In genomic region chr5:139129572-139130151, GRCm38 (mm10) we compare ENCODE assay signal across 8 mouse cellular contexts. TPM values are rescaled to one million over a fixed set of nuclear protein-coding genes. Genes with fewer than 3 reads are reported as not detected.
A peak's percentile ranks its signal among the peaks of the same experiment; 100 is the strongest.
DNase-seq lines count a peak whose midpoint lies in the region; ATAC-seq and TF ChIP-seq lines count a peak whose summit lies in the region.

No protein-coding gene starts in this region.

- H3K27me3 ChIP-seq in heart, embryonic 14.5 days (ENCODE audit: control insufficient read depth, insufficient read depth, low read length), result peaks cover 12% of the 10 kb centered on the region; the same call in 1 of the 2 replicates
- H3K27me3 ChIP-seq in lung, embryonic 16.5 days (ENCODE audit: control insufficient read depth, insufficient read depth, low read depth, low read length), result no peaks in the 10 kb centered on the region; the same call in 1 of the 2 replicates

- peak; percentile 44; the same call in 1 of the 2 replicates for TF ChIP-seq POLR2A in embryonic fibroblast, embryonic 13.5 days (IDR thresholded peaks at IDR 0.05; ENCODE audit: low read depth, low read length)

- H3K4me1 ChIP-seq in heart, embryonic 14.5 days (ENCODE audit: control insufficient read depth in 2 of 2, insufficient read depth in 2 of 2, low read length in 2 of 2), result peaks cover 2 to 5% of the 10 kb centered on the region in 2 experiments; a peak in 3 of 4 replicates
- H3K4me1 ChIP-seq in embryonic fibroblast, embryonic 13.5 days (ENCODE audit: control insufficient read depth, insufficient read depth, low read length), result no peaks in the 10 kb centered on the region
- H3K4me1 ChIP-seq in lung, embryonic 16.5 days (replicated peaks; ENCODE audit: control insufficient read depth, insufficient read depth, low read length), result peaks cover 8% of the 10 kb centered on the region

- 5% methylated on average over 33 of the region's 55 CpGs for WGBS in heart, embryonic 14.5 days
- WGBS in lung, embryonic 16.5 days, result 3% methylated on average over 48 of the region's 55 CpGs

- no peaks in the 10 kb centered on the region for H3K36me3 ChIP-seq in heart, embryonic 14.5 days (ENCODE audit: control insufficient read depth, insufficient read depth, low read length)
- no peaks in the 10 kb centered on the region for H3K36me3 ChIP-seq in lung, embryonic 16.5 days (ENCODE audit: control insufficient read depth, insufficient read depth, low read length)

- DNase-seq in heart, adult 9 months (ENCODE audit: low spot score in 2 of 2), result no peak
- DNase-seq in brain, adult 2 months (ENCODE audit: low read depth, low spot score), result peak; percentile 93
- peak; percentile 37 for DNase-seq in kidney, postnatal 10 days
- DNase-seq in right cerebral cortex, postnatal 4 days, result peak; percentile 58
- no peak for DNase-seq in thymus, postnatal 25 days

- peak overlapping the region; percentile 73 for H3K9ac ChIP-seq in heart, embryonic 14.5 days (ENCODE audit: low read length)
- H3K9ac ChIP-seq in lung, embryonic 16.5 days (ENCODE audit: low read length), result peak overlapping the region; percentile 77

- no peak for TF ChIP-seq CTCF in embryonic fibroblast, embryonic 13.5 days (IDR thresholded peaks at IDR 0.05; ENCODE audit: borderline replicate concordance, insufficient read depth, low read length)

- no peaks in the 10 kb centered on the region for H3K9me3 ChIP-seq in heart, embryonic 14.5 days (ENCODE audit: control insufficient read depth, low read length)
- no peaks in the 10 kb centered on the region for H3K9me3 ChIP-seq in lung, embryonic 16.5 days (ENCODE audit: control insufficient read depth, low read length)

- no peak overlapping the region for H3K27ac ChIP-seq in heart, embryonic 14.5 days (replicated peaks in 1 of 2; ENCODE audit: control insufficient read depth in 1 of 2, insufficient read depth in 1 of 2, low read depth in 2 of 2, low read length in 2 of 2)
- H3K27ac ChIP-seq in embryonic fibroblast, embryonic 13.5 days (ENCODE audit: insufficient read depth, low read length), result no peak overlapping the region
- H3K27ac ChIP-seq in lung, embryonic 16.5 days (ENCODE audit: low read length), result no peak overlapping the region

- H3K4me3 ChIP-seq in heart, embryonic 14.5 days (ENCODE audit: control insufficient read depth in 1 of 2, insufficient read depth in 1 of 2, low read depth in 1 of 2, low read length in 2 of 2), result peak overlapping the region; percentile 58 to 60
- H3K4me3 ChIP-seq in embryonic fibroblast, embryonic 13.5 days (ENCODE audit: insufficient read depth, low read length), result peak overlapping the region; percentile 23
- H3K4me3 ChIP-seq in lung, embryonic 16.5 days (ENCODE audit: low read length), result peak overlapping the region; percentile 64

- H3K4me2 ChIP-seq in heart, embryonic 14.5 days (ENCODE audit: low read length), result peak overlapping the region; percentile 90
- H3K4me2 ChIP-seq in lung, embryonic 16.5 days (ENCODE audit: low read depth, low read length), result peak overlapping the region; percentile 95

- 0 out of 2 replicates have a peak, but pooled peaks have one; percentile 29 for ATAC-seq in heart, embryonic 14.5 days (ENCODE audit: insufficient number of reproducible peaks, insufficient read depth, low FRiP score, low read depth)
- ATAC-seq in lung, embryonic 16.5 days (ENCODE audit: low read depth), result peak; percentile 75

RNA-seq across cellular contexts. Expression of gene Prkar1b, which starts 20.1 kb away (rescaled TPM):
- polyA plus RNA-seq in heart, embryonic 14.5 days (2014; fragmentation: Nextera tagmentation; extraction: Ambion mirVana), result 9.5 and 9.9 TPM in 2 replicates
- polyA plus RNA-seq in embryonic fibroblast, embryonic 13.5 days (2011; ENCODE audit: insufficient read length, low read depth, missing spikeins), result 20.4 and 31.4 TPM in 2 replicates
- 17.3 and 17.4 TPM in 2 replicates for polyA plus RNA-seq in lung, embryonic 16.5 days (2015; fragmentation: Nextera tagmentation; extraction: Ambion mirVana)

RNA-seq across cellular contexts. Expression of gene Dnaaf5, which starts 20.4 kb away (rescaled TPM):
- 6.4 and 6.5 TPM in 2 replicates for polyA plus RNA-seq in heart, embryonic 14.5 days (2014; fragmentation: Nextera tagmentation; extraction: Ambion mirVana)
- 8.5 and 10.2 TPM in 2 replicates for polyA plus RNA-seq in embryonic fibroblast, embryonic 13.5 days (2011; ENCODE audit: insufficient read length, low read depth, missing spikeins)
- polyA plus RNA-seq in lung, embryonic 16.5 days (2015; fragmentation: Nextera tagmentation; extraction: Ambion mirVana), result 4.8 and 5.8 TPM in 2 replicates

Comparison
In these comparisons a context has a peak if more than half of its experiments do, and no peak if none do; other contexts are left out.
1. DNase-seq: peak in brain, adult 2 months (single experiment), kidney, postnatal 10 days (single experiment) and right cerebral cortex, postnatal 4 days (single experiment); none in heart, adult 9 months (0 of 2) and thymus, postnatal 25 days (single experiment).
2. Peak in every context shown above with its lines, with median percentiles within 50 percentile points of each other: H3K4me3 ChIP-seq.